Mouse (Mus musculus) stomach, embryonic 14.5 days (tissue): ENCODE measurements around the gene Dpagt1. TPM values are rescaled to one million over a fixed set of nuclear protein-coding genes. Genes with fewer than 3 reads are reported as not detected.
A peak's percentile ranks its signal among the peaks of the same experiment; 100 is the strongest.
"Not testable (repeated sequence)": the region's sequence is repeated elsewhere in the genome, so short reads cannot be mapped to it uniquely, and the experiment has no call there.

Experiments used
- ATAC-seq: fragments of 200-750 bp; cut with Nextera tagmentation; 2 replicates; pipeline ENCODE4 v1.8.0; 2017; ENCODE audit warnings: low read depth, moderate TSS enrichment; ENCODE audit not compliant: insufficient number of reproducible peaks, insufficient read depth, low FRiP score
- H3K27ac ChIP-seq: fragments of 300-500 bp; sonication (generic); 2 replicates; pipeline ENCODE4 v1.5.1; 2014; ENCODE audit warnings: mild to moderate bottlenecking, low read length, moderate library complexity, mixed read lengths
- H3K27me3 ChIP-seq: fragments of 300-500 bp; sonication (generic); 2 replicates; pipeline ENCODE4 v1.6.1; 2014; ENCODE audit warnings: low read length, control low read depth, mixed read lengths; ENCODE audit not compliant: control insufficient read depth, insufficient read depth
- H3K36me3 ChIP-seq: fragments of 300-500 bp; sonication (generic); 2 replicates; pipeline ENCODE4 v1.6.1; 2014; ENCODE audit warnings: mild to moderate bottlenecking, control low read depth, low read length, moderate library complexity, mixed read lengths; ENCODE audit not compliant: control insufficient read depth, insufficient read depth
- H3K4me1 ChIP-seq: fragments of 300-500 bp; sonication (generic); 2 replicates; pipeline ENCODE4 v1.6.1; 2014; ENCODE audit warnings: low read length, control low read depth, mixed read lengths; ENCODE audit not compliant: control insufficient read depth, insufficient read depth
- H3K4me2 ChIP-seq: fragments of 300-500 bp; sonication (generic); replicated peaks from 2 replicates; pipeline ENCODE4 v1.6.1; 2014; ENCODE audit warnings: low read depth, low read length, control low read depth
- H3K4me3 ChIP-seq: fragments of 300-500 bp; sonication (generic); 2 replicates; pipeline ENCODE4 v1.5.1; 2014; ENCODE audit warnings: low read depth, low read length, control low read depth
- H3K9ac ChIP-seq: fragments of 300-500 bp; sonication (generic); replicated peaks from 2 replicates; pipeline ENCODE4 v1.6.1; 2014; ENCODE audit warnings: low read depth, mild to moderate bottlenecking, control low read depth, low read length, moderate library complexity, mixed read lengths
- H3K9me3 ChIP-seq: fragments of 300-500 bp; sonication (generic); 2 replicates; pipeline ENCODE4 v1.6.1; 2016; ENCODE audit warnings: low read depth, low read length, control low read depth; ENCODE audit not compliant: control insufficient read depth
- WGBS: fragments of 180-500 bp; shearing (Covaris S2); extraction: QIAGEN DNeasy Blood & Tissue Kit; methylation state at CpG from one replicate; pipeline ENCODE4 v1.1.7; 2014; 5-methylcytosine and 5-hydroxymethylcytosine counted together
- polyA plus RNA-seq: library from polyadenylated mRNA; unstranded; fragments of >200 nt; fragmentation: Nextera tagmentation; extraction: Ambion mirVana; gene quantifications from 2 replicates; pipeline ENCODE4 v1.2.1, GENCODE M21; 2014

Dpagt1 gene
- polyA plus RNA-seq, 1 experiment from 2014 or later = 46.7 TPM

DNA sequence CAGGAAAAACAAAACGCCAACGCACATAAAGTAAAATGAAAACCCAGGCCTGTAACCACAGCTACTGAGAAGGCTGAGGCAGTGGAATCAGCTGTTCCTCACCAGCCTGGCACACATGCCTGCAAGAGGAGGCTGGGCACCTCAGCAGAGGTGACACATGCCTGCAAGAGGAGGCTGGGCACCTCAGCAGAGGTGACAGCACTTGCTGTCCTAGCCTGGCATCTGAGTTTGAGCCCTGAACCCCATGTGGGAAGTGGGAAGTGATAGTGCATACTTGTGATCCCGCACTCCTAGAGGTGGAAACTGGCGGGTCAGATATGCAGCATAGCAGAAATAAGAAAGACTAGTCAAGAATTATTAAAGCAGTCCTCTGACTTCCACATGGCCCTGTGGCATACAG is 25.6 kb downstream of the Dpagt1 start:
- peaks cover 73% of the 10 kb centered on the region for H3K36me3 ChIP-seq
- no peaks in the 10 kb centered on the region for H3K4me1 ChIP-seq
- WGBS = 97% methylated on average over 4 of the region's 4 CpGs
- H3K27me3 ChIP-seq = no peaks in the 10 kb centered on the region
- H3K4me3 ChIP-seq = no peak overlapping the region
- no peak overlapping the region for H3K27ac ChIP-seq
- H3K9ac ChIP-seq = no peak overlapping the region
- no peak overlapping the region for H3K4me2 ChIP-seq
- no peaks in the 10 kb centered on the region for H3K9me3 ChIP-seq
- ATAC-seq = no peak

- Histone ChIP-seq H3K4me3 (no peak overlapping the region), H3K9ac (no peak overlapping the region), H3K27me3 (no peaks in the 10 kb centered on the region), H3K36me3 (peaks cover 82% of the 10 kb centered on the region), H3K27ac (no peak overlapping the region), H3K4me2 (no peak overlapping the region), H3K4me1 (no peaks in the 10 kb centered on the region), H3K9me3 (no peaks in the 10 kb centered on the region)
- WGBS = 87% methylated on average over 10 of the region's 10 CpGs
- ATAC-seq = no peak
Observed at GRCm38 (mm10) chr9:44352337-44352736, 26.5 kb downstream of the Dpagt1 start.

- Histone ChIP-seq H3K9me3 (no peaks in the 10 kb centered on the region), H3K4me2 (no peak overlapping the region), H3K27me3 (no peaks in the 10 kb centered on the region), H3K4me3 (no peak overlapping the region), H3K4me1 (no peaks in the 10 kb centered on the region), H3K36me3 (peaks cover 83% of the 10 kb centered on the region), H3K9ac (no peak overlapping the region), H3K27ac (no peak overlapping the region)
- WGBS = 92% methylated on average over 6 of the region's 6 CpGs
- no peak for ATAC-seq
Observed at GRCm38 (mm10) chr9:44353142-44353541, 27.3 kb downstream of the Dpagt1 start.

DNA sequence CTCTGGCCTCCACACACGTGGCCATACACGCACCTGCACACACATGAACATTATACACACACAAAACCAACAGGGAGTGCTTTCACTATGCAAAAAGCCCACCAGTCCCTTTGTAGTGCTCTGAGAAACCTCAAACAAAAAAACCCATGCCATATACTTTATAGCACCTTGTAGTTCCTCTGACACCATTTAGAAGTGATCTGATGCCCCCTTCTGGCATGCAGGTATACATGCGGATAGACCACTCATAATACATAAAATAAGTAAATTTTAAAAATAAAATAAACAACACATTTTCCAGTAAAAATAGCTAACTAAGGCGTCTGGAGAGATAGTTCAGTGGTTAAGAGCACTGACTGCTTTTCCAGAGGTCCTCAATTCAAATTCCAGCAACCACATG is 31.4 kb downstream of the Dpagt1 start:
- H3K4me3 ChIP-seq = no peak overlapping the region
- no peaks in the 10 kb centered on the region for H3K9me3 ChIP-seq
- H3K4me1 ChIP-seq = peaks cover 5% of the 10 kb centered on the region; the same call in 1 of the 2 replicates
- no peak overlapping the region for H3K4me2 ChIP-seq
- WGBS = 75% methylated on average over 4 of the region's 4 CpGs
- H3K9ac ChIP-seq = no peak overlapping the region
- no peak for ATAC-seq
- no peak overlapping the region for H3K27ac ChIP-seq
- H3K27me3 ChIP-seq = no peaks in the 10 kb centered on the region
- H3K36me3 ChIP-seq = peaks cover 66% of the 10 kb centered on the region

GRCm38 (mm10) chr9:44361190-44361917 is 35.5 kb downstream of the Dpagt1 start, which contains the start of gene Vps11:
Gene Vps11, minus strand, starts transcription at chr9:44361670.
- Histone ChIP-seq H3K36me3 (peaks cover 24% of the 10 kb centered on the region), H3K4me1 (peaks cover 5% of the 10 kb centered on the region; the same call in 1 of the 2 replicates), H3K9ac (peak within 1 kb of the TSS; percentile 57), H3K9me3 (no peaks in the 10 kb centered on the region), H3K4me3 (peak within 1 kb of the TSS; percentile 85), H3K27ac (peak within 1 kb of the TSS; percentile 23; the same call in 1 of the 2 replicates), H3K4me2 (peak within 1 kb of the TSS; percentile 84), H3K27me3 (no peaks in the 10 kb centered on the region)
- peak; percentile 96 for ATAC-seq
- under 1% methylated on average over 44 of the region's 44 CpGs for WGBS

GRCm38 (mm10) chr9:44361931-44362330 is 36.1 kb downstream of the Dpagt1 start:
- H3K9ac ChIP-seq, ATAC-seq, H3K4me1 ChIP-seq, H3K9me3 ChIP-seq, H3K27me3 ChIP-seq, H3K27ac ChIP-seq: not testable (repeated sequence)
- H3K36me3 ChIP-seq = peaks cover 19% of the 10 kb centered on the region
- H3K4me3 ChIP-seq = peak overlapping the region; percentile 85
- 43% methylated on average over 4 of the region's 4 CpGs for WGBS
- peak overlapping the region; percentile 84 for H3K4me2 ChIP-seq

DNA sequence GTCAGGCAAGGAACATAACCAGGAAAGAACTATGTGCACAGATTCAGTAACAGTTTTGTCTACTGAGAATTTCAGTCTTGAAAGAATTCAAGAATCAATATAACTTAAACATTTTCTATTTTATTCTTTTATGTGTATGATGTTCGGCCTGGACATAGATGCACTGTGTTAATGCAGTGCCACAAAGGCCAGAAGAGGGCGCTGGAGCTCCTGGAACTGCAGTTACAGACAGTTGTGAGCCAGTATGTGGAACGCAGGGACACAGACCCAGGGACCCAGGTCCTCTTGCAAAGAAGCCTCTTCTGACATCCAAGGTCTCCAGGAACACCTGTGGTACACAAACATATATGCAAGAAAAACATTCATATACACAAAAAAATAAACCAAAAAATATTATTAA is 38.7 kb downstream of the Dpagt1 start:
- H3K9me3 ChIP-seq = no peaks in the 10 kb centered on the region
- peaks cover 5% of the 10 kb centered on the region; the same call in 1 of the 2 replicates for H3K4me1 ChIP-seq
- WGBS = 59% methylated on average over 3 of the region's 3 CpGs
- ATAC-seq = no peak
- no peak overlapping the region for H3K4me3 ChIP-seq
- no peak overlapping the region for H3K4me2 ChIP-seq
- H3K27ac ChIP-seq = no peak overlapping the region
- no peak overlapping the region for H3K9ac ChIP-seq
- no peaks in the 10 kb centered on the region for H3K27me3 ChIP-seq
- H3K36me3 ChIP-seq = peaks cover 2% of the 10 kb centered on the region

- no peaks in the 10 kb centered on the region for H3K36me3 ChIP-seq
- H3K4me2 ChIP-seq = no peak overlapping the region
- no peak for ATAC-seq
- H3K4me1 ChIP-seq = no peaks in the 10 kb centered on the region
- no peak overlapping the region for H3K27ac ChIP-seq
- no peaks in the 10 kb centered on the region for H3K9me3 ChIP-seq
- H3K4me3 ChIP-seq = no peak overlapping the region
- no peak overlapping the region for H3K9ac ChIP-seq
- H3K27me3 ChIP-seq = no peaks in the 10 kb centered on the region
Observed at GRCm38 (mm10) chr9:44373386-44373785, 47.6 kb downstream of the Dpagt1 start.

GRCm38 (mm10) chr9:44376141-44376540 is 50.3 kb downstream of the Dpagt1 start:
- no peaks in the 10 kb centered on the region for H3K27me3 ChIP-seq
- no peak for ATAC-seq
- H3K36me3 ChIP-seq = peaks cover under 1% of the 10 kb centered on the region; the same call in 1 of the 2 replicates
- H3K9ac ChIP-seq = no peak overlapping the region
- H3K4me1 ChIP-seq = peaks cover 8% of the 10 kb centered on the region
- H3K4me2 ChIP-seq = no peak overlapping the region
- WGBS = 88% methylated on average over 6 of the region's 6 CpGs
- H3K9me3 ChIP-seq = no peaks in the 10 kb centered on the region
- H3K4me3 ChIP-seq = no peak overlapping the region
- no peak overlapping the region for H3K27ac ChIP-seq
